Mouse (Mus musculus) adrenal gland, adult (tissue): ENCODE data around the gene Zfp365.

ENCODE experiments used
- DNase-seq, 2 experiments: peaks; one replicate each; pipeline ENCODE4 v3.0.0; 2022 to 2023; ENCODE audit warnings: low spot score in 1 of 2; ENCODE audit not compliant: inconsistent age in 2 of 2

Gene Zfp365

GRCm38 (mm10) chr10:67912337-67912776 is at the start of gene Zfp365:
TSS of gene Zfp365 (minus strand) at chr10:67912662.
- peak; percentile 45 to 77 for DNase-seq

DNA sequence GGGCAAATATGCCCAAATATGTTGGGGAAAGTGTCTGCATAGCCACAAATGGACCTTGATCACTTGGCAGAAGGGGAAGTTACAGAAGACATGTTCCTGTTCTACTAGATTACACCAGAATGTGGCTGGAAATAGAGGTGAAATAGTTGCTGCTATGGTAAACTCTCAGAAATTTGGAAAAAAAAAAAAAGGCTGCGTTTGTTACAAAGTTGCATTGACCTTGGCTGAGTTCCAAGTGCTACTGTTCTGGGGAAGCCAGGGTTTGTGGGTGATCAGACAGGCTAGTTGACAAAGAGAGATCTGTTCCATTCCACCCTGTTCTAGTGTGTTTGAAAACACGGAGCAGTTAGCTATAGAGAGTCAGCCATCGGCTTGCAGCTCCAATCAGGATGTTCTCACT is 47.5 kb upstream of the Zfp365 start:
- DNase-seq = no peak

GRCm38 (mm10) chr10:67955982-67956381 is 43.5 kb upstream of the Zfp365 start:
- no peak for DNase-seq

DNA sequence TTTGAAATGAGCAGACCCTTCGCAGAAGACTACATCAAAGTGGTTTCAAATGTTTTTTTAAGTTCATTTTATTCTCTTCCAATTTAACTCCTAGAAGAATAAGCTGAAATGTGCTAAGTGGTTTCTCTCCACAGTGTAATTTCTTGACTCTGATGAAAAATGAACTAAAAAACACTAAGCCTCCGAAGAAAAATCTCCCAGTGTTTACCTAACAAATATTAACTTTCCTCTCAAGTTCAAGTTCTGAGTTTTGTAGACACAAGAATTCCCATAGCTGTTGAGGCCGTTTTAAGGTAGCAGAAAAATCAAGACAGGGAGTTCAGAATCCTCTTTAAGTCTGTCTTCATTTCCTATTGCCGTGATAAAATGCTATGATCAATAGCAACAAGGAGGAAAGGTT is 39.2 kb upstream of the Zfp365 start:
- DNase-seq = no peak

DNA sequence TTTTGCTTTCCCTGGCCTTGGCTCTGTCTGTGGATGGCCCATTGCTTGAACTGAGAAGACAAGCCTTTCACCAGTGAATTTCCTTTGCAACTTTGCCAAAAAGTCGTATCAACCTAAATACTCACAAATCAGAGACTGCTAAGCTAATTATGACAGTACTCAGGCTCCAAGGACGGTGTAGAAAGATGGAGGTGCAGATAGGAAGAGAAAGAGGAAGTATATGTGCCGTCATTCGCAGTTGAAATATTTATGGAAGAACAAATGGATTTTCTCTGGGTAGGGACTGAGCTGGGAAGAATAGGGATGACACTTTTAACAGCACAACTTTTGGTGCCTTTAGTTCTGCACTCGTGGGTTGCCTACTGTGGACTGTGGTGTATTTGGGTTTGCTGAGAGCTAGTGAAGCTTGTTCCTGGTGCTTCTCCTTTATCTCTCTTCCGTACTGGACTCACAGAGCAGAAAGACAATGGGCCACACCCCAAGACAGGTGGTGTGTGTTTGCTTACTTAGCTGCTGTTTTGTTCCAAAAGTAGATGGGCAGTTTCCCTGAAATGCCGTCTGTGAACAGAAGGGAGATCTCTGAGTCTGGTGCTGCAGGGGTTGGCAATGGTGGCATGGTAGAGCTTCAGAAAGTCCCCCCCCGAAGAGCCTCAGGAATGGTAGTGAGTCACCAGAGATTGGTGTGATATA is 37.7 kb upstream of the Zfp365 start:
- DNase-seq = peak in 1 of 2 experiments; percentile 22

DNA sequence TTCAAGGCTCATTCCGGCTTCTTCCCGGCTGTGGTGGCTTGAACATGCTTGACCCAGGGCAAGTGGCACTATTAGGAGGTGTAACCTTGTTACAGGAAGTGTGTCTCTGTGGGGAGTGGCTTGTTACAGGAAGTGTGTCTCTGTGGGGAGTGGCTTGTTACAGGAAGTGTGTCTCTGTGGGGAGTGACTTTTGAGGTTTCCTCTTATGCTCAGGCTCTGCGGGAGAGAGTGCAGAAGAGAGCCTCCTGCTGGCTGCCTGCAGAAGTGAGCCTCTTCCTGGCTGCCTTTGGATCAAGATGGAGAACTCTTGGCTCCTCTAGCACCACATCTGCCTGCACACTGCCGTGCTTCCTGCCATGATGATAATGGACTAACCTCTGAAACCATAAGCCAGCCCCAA is 31.1 kb upstream of the Zfp365 start:
- no peak for DNase-seq

- no peak for DNase-seq
Measured at GRCm38 (mm10) chr10:67939546-67939945, 27.1 kb upstream of the Zfp365 start.

- DNase-seq = no peak
Measured at GRCm38 (mm10) chr10:67937775-67938174, 25.3 kb upstream of the Zfp365 start.

DNA sequence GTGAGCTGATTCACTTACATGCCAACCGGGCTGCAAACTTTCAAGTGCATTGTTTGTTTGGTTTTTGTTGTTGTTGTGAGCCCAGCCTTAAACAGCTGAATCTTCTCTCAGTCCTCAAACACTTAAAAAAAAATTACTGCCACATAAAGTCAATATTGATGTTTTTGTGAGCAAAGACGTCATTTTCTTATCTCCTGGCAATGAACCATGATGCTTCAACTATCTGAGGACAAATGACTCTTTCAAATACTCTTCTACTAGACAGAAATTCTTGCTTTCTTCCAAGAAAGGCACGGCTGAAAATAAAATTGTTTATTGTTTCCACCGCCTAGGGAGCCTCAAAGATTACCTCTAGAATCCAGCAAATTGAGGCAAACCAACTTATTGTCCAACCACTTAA is 24.5 kb upstream of the Zfp365 start:
- DNase-seq = peak in 1 of 2 experiments; percentile 22

DNA sequence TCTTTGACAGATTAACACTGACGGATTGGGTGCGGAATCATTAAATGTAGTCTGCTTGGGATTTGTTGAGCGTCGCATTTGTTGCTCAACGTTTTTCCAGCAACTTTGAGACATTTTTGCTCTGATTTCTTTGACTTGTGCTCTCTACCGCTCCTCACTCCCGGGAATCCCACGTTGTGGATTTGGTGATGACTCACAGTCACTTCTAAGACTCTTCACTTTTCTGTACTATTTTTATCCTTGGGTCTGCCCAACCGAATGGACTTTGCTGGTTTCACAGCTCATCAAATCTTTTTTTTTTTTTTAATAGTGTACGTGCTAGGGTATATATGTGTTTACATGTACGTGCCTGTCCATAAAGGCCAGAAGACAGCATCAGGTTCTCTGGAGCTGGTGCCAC is 20.3 kb upstream of the Zfp365 start:
- no peak for DNase-seq

DNA sequence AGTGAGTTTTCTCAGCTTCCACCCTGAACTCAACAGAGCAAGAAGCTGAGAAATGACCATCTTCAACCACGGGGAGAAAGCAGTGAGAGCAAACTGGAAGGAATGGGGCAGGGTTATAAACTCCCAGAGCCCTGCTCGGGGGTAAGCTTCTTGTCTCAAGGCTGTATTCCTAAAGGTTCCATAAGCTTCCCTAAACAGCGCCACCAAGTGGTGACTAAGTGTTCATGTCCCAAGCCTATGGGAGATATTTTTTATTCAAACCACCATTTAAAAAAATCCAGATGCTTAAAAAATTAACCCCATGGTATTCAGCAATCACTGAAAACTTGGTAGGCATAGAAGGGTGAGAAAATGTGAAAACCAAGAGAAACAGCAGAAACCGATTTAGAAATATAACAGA is 18.9 kb upstream of the Zfp365 start:
- DNase-seq = no peak

GRCm38 (mm10) chr10:67928584-67928983 is 16.1 kb upstream of the Zfp365 start:
- no peak for DNase-seq

- DNase-seq = no peak
Measured at GRCm38 (mm10) chr10:67927718-67928455, 15.4 kb upstream of the Zfp365 start.

DNA sequence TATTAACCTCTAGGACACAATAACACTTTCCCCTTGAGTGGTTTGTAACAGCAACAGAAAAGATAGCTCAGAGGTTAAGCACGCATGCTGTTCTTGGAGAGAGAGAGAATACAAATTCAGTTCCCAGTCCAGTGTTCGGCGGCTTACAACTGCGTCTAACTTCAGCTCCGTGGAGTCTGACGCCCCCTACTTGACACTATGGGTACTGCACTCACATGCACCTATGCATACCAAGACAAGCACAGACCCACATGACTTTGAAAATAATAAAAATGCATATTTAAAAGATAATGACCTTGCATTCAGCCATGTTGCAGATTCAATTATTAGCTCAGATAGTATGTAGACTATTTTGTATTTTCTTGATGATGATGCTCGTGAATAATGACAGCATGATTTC is 11.6 kb upstream of the Zfp365 start:
- no peak for DNase-seq

DNA sequence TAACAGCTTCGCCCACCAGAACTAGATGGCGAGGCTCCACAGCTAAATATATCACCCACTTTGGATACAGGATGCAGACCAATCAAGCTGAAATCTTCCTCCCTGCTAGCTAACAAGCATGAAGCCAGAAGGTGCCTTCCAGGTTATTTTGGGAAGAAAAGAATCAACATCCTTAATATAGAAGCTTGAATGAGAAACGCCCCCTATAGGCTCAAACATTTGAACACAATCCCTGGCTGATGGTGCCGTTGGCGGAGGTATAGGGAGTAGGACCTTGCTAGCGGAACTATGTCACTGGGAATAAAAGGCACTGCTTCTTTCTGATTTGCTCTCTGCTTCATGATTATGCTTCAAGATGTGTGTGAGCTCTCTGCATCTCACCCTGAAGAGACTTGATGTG is 9.3 kb upstream of the Zfp365 start:
- DNase-seq = no peak

GRCm38 (mm10) chr10:67919706-67920105 is 7.2 kb upstream of the Zfp365 start:
- no peak for DNase-seq

DNA sequence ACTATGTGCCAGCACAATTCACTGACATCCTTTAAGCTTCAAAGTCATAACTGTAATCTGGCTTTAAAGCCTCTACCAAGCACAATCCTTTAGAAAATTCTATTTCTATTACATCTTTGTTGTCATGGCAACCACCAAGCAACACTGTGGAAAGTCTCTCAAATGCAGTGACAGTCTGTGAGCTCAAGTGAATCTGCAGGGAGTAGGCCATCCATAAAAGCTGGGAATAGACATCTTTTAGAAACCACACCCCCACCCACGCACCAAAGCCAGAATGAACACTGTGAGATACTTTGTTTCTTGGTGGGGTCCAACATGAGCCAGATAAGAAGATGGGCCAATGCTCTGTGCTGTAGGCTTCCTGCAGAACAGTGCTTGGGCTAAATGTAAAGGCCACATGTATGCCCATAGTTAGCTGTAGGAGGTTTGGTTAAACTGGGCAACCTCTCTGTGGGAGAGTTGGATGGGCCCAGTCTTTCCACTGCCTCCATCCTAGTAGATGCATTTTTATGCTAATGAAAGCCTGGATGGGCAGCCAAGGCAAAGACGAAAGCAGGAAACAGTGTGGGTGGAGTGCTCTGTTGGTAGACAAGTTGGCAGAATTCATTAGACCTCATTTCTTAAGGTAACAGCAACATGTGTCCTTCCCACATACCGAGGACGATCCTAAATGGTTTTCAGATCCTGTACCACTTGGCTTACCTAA is 5.9 kb upstream of the Zfp365 start:
- no peak for DNase-seq

- DNase-seq = no peak
Measured at GRCm38 (mm10) chr10:67917356-67917755, 4.9 kb upstream of the Zfp365 start.

GRCm38 (mm10) chr10:67911447-67912336 is 770 bp downstream of the Zfp365 start:
- no peak for DNase-seq

- DNase-seq = no peak
Measured at GRCm38 (mm10) chr10:67907931-67908330, 4.5 kb downstream of the Zfp365 start.

GRCm38 (mm10) chr10:67906926-67907325 is 5.5 kb downstream of the Zfp365 start:
- no peak for DNase-seq
